Mouse (Mus musculus) ES-E14 (cell line): ENCODE results near the gene Mrpl2.

Experiments used
- CHD2 ChIP-seq: IDR thresholded peaks from 2 replicates; pipeline ENCODE4 v1.6.1; 2014; ENCODE audit warnings: mild to moderate bottlenecking, low read depth, low read length, inconsistent platforms
- MAFK ChIP-seq: IDR thresholded peaks from 2 replicates; pipeline ENCODE4 v1.6.1; 2014; ENCODE audit warnings: mild to moderate bottlenecking, low read depth, low read length, inconsistent platforms; ENCODE audit not compliant: insufficient read depth
- ZC3H11A ChIP-seq: IDR thresholded peaks from 2 replicates; pipeline ENCODE4 v1.6.1; 2012; ENCODE audit warnings: low read depth, mild to moderate bottlenecking, inconsistent platforms, low read length, borderline replicate concordance

- TF ChIP-seq ZC3H11A (no peak), MAFK (no peak), CHD2 (no peak)
These were observed 32.4 kb downstream of the Mrpl2 start, which contains the start of gene Mea1 for GRCm38 (mm10) chr17:46678416-46678815.
